Mouse (Mus musculus) adrenal gland, postnatal 25 days (tissue): ENCODE results near the gene Gm49630. TPM values are rescaled to one million over a fixed set of nuclear protein-coding genes. Genes with fewer than 3 reads are reported as not detected.
A peak's percentile ranks its signal among the peaks of the same experiment; 100 is the strongest.
"Not testable (repeated sequence)": the region's sequence is repeated elsewhere in the genome, so short reads cannot be mapped to it uniquely, and the experiment has no call there.

ENCODE experiments used
- DNase-seq: peaks from one replicate; pipeline ENCODE4 v3.0.0; 2021; ENCODE audit warnings: mixed read lengths
- total RNA-seq: library from RNA; stranded (reverse); gene quantifications from 2 replicates; pipeline ENCODE4 v1.2.3, GENCODE M21; 2021

The Gm49630 gene
- total RNA-seq, 1 experiment from 2014 or later = not detected

DNA sequence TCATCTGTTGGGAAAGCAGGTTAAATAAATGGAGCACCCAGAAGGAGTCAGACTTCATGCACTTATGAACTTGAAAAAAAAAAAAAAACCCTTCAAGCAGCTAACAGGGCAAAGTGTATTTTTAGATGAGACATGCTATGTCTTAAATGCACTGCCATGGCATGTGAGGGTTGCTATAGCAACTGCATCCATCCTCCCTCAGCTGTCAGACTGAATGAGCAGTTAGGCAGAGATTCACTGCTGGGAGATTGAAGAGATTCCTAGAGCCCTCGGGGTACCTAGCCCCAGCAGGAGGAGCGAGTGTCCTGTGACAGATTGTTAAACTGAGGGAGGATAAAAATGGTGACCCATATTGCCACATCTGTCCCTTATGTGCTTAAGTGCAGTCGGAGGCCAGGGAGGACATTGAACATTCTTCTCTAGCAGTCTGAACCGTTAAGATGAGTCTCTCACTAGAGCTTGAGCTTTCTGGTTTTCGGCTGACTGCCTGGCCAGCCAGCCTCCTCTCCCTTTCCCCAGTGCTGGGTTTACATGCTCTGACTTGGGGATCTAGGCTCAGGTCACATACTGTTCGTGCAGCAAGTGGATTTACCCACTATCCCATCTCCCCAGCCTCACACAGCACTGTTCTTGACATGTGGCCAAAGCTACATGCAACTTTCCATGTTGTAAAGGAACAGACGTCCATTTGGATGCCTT, 5.0 kb downstream of the Gm49630 start:
- DNase-seq = not testable (repeated sequence)

DNA sequence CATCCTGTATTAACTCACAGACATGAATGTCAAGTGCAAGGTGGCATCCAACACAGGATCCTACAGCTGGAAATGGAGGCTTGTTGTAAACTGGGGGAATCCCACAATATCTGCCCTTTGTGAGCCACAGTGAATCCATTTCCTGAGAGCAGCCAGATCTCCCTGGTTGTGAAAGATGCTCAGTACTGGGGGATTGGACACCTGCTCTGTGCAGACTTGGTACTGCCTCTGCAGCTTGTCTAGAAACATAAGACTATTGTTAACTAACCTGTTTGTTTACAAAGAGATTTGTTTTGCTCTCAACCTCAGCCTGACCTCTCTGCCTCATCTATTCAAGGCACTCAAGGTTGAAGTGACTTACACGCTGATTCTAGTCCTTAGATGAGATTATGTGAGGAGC, 5.5 kb downstream of the Gm49630 start:
- not testable (repeated sequence) for DNase-seq

DNA sequence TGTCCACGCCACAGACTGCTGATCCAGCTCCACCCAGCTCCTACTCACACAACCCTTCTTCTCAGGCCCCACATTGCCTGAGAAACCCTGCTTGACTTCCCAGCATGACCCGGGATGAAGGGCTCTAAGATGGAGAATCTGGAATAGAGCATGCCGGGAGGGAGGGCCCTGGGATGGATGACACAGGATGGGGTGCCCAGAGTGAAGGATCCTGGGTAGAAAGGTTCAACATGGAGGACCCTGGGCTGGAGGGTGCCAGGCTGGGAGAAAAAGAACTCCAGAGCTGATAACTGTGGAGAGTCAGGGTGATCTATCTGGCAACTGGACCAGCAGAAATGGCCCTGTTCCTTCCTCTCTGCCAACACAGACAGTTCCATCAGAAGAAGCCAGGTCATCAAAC, 6.2 kb downstream of the Gm49630 start:
- not testable (repeated sequence) for DNase-seq

- DNase-seq = peak; percentile 21
Measured at GRCm38 (mm10) chr17:7360749-7361465, 10.9 kb downstream of the Gm49630 start.

GRCm38 (mm10) chr17:7359806-7360205, 12.0 kb downstream of the Gm49630 start:
- DNase-seq = not testable (repeated sequence)

- DNase-seq = not testable (repeated sequence)
Measured at GRCm38 (mm10) chr17:7352596-7352995, 19.2 kb downstream of the Gm49630 start, which contains the start of gene Ttll2. TSS of gene Ttll2 (minus strand) at chr17:7352696.

DNA sequence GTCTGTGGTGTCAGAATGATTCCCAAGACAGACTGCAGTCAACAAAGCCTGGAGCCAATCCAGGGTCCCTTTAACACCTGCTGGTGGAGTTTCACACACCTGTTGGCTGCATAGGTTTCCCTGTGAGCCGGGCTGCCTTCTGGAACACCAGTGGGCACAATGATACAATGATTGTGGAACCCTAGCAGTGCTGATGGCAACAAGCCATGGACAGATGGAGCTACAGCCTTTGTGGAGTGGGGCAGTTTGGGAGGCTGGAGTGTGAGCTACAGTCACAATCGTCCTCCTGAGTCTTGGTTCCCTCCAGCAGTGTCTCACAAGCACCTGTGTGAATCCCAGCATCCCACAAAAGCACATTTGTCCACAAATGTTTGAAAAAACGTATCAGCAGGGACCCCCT, 23.0 kb downstream of the Gm49630 start:
- DNase-seq = not testable (repeated sequence)

DNA sequence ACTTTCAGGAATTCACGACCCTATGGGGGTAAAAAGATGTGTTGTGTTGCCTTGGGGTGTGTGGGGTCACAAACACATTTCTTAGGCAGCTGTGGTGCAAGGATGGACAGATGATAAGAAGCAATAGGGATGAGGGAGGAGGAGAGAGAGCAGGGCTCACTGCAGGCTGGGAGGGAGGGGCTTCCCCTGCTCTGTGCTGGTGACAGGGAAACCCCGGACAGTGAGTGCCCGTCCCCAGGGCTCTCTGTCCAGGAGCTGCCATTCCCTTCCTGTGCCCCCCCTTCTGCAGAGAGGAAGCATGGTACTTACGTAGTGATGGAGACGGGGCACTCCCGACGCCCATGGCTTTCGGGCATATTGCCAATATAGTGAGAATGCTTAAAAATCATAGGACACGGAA, 34.4 kb downstream of the Gm49630 start:
- DNase-seq = not testable (repeated sequence)

- DNase-seq = not testable (repeated sequence)
Measured at GRCm38 (mm10) chr17:7332745-7333144, 39.0 kb downstream of the Gm49630 start.

GRCm38 (mm10) chr17:7326415-7326814, 45.4 kb downstream of the Gm49630 start:
- not testable (repeated sequence) for DNase-seq

DNA sequence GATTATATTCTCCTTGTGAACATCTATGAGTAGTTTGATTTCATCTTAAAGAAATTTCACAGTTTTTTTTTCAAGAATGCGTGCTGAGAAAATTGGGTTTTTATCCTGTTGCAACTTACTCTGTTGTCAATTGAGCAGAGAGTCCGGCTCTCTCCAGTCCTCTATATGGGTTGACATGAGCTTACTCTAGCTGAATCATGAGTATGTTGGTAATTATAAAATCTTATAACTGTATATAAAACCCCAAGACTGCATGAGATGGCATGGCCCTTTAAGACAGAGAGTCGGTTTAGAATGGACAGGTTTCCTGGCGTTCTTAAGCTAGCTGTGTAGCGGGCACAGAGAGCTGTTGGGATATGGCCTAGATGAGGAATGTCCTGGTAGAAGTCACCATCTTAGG, 47.4 kb downstream of the Gm49630 start, which contains the start of gene Tcp10a:
Tcp10a (plus strand) TSS at position 301 of the 400 bp plus-strand sequence.
- DNase-seq = not testable (repeated sequence)

GRCm38 (mm10) chr17:7319789-7320188, 52.0 kb downstream of the Gm49630 start:
- not testable (repeated sequence) for DNase-seq

DNA sequence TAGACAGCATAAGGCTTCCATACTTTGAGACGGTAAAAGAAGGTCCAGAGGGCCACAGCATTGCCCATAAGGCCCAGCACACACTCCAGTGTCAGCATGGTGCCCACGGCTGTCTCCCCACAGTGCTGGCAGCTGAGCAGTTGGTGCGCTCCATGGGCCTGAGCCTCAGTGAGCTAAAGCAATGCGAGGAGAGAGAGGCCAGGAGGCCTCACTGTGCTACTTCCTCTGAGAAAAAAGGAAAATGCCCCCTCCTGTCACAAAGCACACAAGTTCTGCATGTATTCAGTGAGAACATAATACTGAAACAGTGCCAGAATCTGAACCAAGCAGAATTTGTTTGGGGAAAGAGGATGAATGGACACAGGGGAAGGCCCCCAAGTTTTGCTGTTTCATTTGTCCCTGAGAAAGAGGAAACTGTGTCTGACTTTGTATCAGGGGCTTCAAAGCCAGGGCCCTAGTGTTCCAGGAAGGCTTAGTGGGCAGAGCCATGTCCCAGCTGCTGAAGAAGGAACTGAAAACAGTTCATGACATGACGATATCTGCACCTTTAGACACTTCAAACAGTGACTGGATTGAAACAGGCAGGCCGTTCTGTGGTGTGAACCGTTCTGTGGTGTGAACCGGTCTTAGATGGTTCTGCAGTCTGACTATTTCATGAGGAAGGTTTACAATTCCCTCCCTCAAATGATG, 55.9 kb downstream of the Gm49630 start:
- DNase-seq = not testable (repeated sequence)

DNA sequence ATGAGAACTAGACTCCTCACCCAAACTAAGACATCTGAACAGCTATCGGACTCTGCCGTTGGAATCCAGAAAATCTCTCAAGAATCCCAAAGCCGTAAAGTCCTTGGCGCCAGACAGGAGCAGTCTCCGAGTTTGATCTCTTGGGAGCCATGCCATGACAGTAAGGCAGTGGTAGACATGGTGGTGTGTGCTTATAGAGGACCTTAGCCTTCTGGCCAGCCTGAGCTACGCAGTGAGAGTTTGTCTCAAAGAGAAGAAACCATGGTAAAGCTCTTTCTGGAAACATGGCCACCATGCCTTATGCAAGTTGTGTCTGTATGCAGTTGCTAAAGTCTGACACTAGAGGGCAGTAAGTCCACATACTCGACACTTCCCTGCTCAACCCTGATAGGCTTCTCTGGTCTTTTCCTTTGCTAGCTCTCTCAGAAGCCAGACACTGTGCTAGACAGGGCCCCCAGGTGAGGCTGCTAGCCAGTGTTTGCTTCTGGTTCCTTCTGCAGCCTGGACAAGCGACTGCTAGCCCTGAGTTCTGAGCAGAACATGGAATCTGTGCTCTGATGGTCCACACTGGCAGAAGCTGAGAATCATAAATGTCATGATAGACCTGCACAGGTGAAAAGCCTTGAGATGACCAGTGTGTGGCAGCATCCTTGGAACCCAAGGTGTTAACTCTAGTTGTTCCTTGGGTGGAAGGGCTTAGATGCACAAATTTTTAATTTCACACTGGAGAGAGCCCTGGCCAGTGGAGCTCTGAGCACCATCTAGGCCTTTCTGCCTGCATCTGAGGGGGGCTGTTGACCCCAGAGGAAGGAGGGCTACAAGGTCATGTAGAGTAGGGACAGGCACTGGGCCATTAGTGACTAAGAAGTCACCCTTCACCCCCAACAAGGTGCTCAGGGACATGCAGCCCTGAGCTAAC, 65.2 kb downstream of the Gm49630 start:
- not testable (repeated sequence) for DNase-seq

Other genes starting within 250 kb of the Gm49630 start
- gene Rps6ka2, start 201.9 kb downstream of the Gm49630 start, total RNA-seq = 11.4 and 15.3 TPM in 2 replicates
- gene Tcp10a, start 47.3 kb downstream of the Gm49630 start, total RNA-seq = 0.24 TPM in 1 of 2 replicates, not detected in the other
- 0.36 TPM in 1 of 2 replicates, not detected in the other for gene Ttll2, start 19.3 kb downstream of the Gm49630 start, total RNA-seq
- 2.2 and 5.1 TPM in 2 replicates for gene Unc93a2, start 13.5 kb upstream of the Gm49630 start, total RNA-seq